Mouse (Mus musculus) gonadal fat pad, adult 2 months (tissue): ENCODE results near the gene Fam3b. TPM values are rescaled to one million over a fixed set of nuclear protein-coding genes. Genes with fewer than 3 reads are reported as not detected.

ENCODE experiments used
- polyA plus RNA-seq: library from polyadenylated mRNA; depleted of rRNA; stranded (reverse); fragments of >200 nt; gene quantifications from 2 replicates; pipeline ENCODE4 v1.2.3, GENCODE M21; 2012; rRNA removed

Gene Fam3b
- polyA plus RNA-seq, 1 experiment, result 0.47 TPM

Other genes starting within 250 kb of the Fam3b start
- 3.5 and 4.4 TPM in 2 replicates for gene Bace2, start 158.1 kb downstream of the Fam3b start, polyA plus RNA-seq
- gene Mx1, start 51.9 kb downstream of the Fam3b start, polyA plus RNA-seq, result 0.72 and 0.96 TPM in 2 replicates
- gene Tmprss2, start 96.4 kb upstream of the Fam3b start, polyA plus RNA-seq, result 9.4 and 10.1 TPM in 2 replicates
- gene Ripk4, start 249.0 kb upstream of the Fam3b start, polyA plus RNA-seq, result 16.5 and 17.0 TPM in 2 replicates